Mouse (Mus musculus): Measurements from ENCODE around the gene Arrdc4. TPM values are rescaled to one million over a fixed set of nuclear protein-coding genes. Genes with fewer than 3 reads are reported as not detected.

The Arrdc4 gene
- total RNA-seq (2014; fragmentation: Nextera tagmentation), result not detected in 2 replicates
- 0.22 TPM in 1 of 2 replicates, not detected in the other for total RNA-seq (2017)
- polyA plus RNA-seq (2012), result not detected in 2 replicates

DNA sequence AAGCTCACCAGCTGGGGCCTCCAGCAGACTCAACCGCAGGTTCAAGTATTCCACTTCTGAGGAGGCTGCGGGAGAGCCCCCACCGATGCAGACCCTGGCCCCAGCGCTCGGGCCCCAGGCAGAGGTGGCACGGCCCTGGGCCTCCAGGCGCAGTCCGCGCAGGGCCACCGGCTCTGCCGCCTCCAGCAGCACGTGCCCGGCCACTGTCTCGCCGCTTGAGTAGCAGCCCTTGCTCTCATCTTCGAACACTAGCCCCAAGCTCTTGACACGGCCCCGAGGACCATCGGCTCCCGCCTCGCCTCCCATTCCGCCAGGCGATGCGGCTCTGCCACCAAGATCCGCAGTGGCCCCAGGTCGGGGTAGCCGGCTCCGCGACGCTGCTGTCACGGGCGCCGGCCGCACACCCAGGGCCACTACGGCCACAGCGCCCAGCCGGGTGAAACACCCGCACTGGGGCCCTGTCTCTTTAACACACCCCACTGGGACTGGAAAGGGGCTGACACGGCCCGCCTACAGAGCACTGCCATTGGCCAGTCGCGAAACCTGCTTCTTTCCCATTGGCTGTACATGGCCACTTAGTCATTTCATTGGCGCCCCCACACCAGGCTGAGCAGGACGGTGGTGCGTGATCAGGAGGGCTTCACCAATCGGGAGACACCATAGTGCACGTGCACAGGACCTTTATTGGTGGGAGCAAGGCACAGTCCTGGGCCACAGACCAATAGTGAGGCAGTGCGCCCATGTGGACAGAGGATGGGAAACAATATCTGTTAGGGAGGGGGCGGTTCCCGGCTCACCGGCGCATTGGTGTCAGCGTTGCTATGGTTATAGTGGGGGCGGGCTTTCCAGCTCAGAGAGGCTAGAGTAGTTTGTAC is at the start of gene Arrdc4:
Arrdc4 (minus strand) TSS at position 481 of the 875 bp plus-strand sequence.
- DNase-seq (ENCODE audit: low spot score) (no peak), ATAC-seq (ENCODE audit: extremely low read depth, insufficient number of reproducible peaks, low FRiP score, poor library complexity, severe bottlenecking) (no peak)
- Histone ChIP-seq H3K4me1 (ENCODE audit: insufficient read depth, low read depth, low read length) (no peaks in the 10 kb centered on the region), H3K27me3 (ENCODE audit: insufficient read depth, low read length) (no peaks in the 10 kb centered on the region), H3K4me3 (ENCODE audit: low read depth, low read length) (no peak within 1 kb of the TSS), H3K9me3 (replicated peaks) (peaks cover 46% of the 10 kb centered on the region), H3K36me3 (replicated peaks) (no peaks in the 10 kb centered on the region)
- TF ChIP-seq TAL1 (conservative IDR thresholded peaks at IDR 0.05; ENCODE audit: low read depth, low read length), result no peak
- no peak for TF ChIP-seq GATA1 (IDR thresholded peaks at IDR 0.05; ENCODE audit: borderline replicate concordance, low read length)

DNA sequence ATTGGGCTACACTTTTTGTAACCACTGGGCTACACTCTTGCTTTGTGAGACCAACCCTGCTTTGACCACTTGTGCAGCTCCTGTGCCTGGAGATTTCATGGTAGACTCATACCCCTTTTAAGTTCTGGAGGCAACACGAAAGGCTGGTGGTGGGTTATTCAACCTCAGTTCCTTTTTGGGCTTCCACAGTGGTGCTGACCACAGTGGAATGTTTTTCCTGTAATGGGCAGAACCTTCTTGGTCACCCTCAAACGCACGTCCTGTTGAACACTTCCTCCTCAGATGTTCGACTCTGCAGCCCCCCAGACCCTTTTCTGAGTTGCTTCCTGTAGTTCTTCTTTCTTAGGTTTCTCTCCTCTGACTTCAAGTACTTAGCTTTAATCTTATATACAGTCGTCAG is 46.5 kb upstream of the Arrdc4 start:
- TF ChIP-seq TAL1 (conservative IDR thresholded peaks at IDR 0.05; ENCODE audit: low read depth, low read length), result no peak
- no peak for TF ChIP-seq GATA1 (IDR thresholded peaks at IDR 0.05; ENCODE audit: borderline replicate concordance, low read length)
- no peak for TF ChIP-seq CTCF (IDR thresholded peaks at IDR 0.05; ENCODE audit: low read depth, low read length)
- no peak for TF ChIP-seq GATA2 (IDR thresholded peaks at IDR 0.05; ENCODE audit: borderline replicate concordance, low read depth, low read length)
- no peak for TF ChIP-seq POLR2AphosphoS5 (IDR thresholded peaks at IDR 0.05; ENCODE audit: insufficient replicate concordance, low read depth, low read length)
- H3K9me3 ChIP-seq (replicated peaks), result peaks cover 12% of the 10 kb centered on the region
- no peak for ATAC-seq (ENCODE audit: extremely low read depth, insufficient number of reproducible peaks, low FRiP score, poor library complexity, severe bottlenecking)
- no peak overlapping the region for H3K4me3 ChIP-seq (ENCODE audit: low read depth, low read length)
- H3K27me3 ChIP-seq (ENCODE audit: insufficient read depth, low read length), result no peaks in the 10 kb centered on the region
- no peak for DNase-seq (ENCODE audit: low spot score)
- no peaks in the 10 kb centered on the region for H3K36me3 ChIP-seq (replicated peaks)
- H3K4me1 ChIP-seq (ENCODE audit: insufficient read depth, low read depth, low read length), result no peaks in the 10 kb centered on the region

DNA sequence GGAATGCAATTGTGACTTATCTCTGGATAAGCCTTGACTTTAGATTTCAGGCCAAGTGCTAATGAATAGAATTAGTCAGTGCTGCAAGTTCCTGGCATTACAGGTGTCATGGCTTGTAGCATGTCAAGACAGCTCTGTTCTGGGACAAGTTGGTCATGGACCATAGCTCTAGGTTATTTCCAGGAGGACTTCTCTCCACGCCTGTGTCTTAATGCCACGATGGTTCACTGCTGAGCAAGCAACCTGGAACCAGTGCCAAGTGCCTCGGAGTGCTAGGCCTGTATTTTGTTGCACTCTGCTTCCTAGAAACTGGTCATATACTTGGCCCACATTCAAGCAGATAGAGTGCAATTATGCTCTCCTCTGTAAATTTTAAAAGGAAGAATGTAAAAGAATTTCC is 39.7 kb upstream of the Arrdc4 start:
- DNase-seq (ENCODE audit: low spot score) (no peak), ATAC-seq (ENCODE audit: extremely low read depth, insufficient number of reproducible peaks, low FRiP score, poor library complexity, severe bottlenecking) (no peak)
- no peaks in the 10 kb centered on the region for H3K36me3 ChIP-seq (replicated peaks)
- H3K9me3 ChIP-seq (replicated peaks), result peaks cover 3% of the 10 kb centered on the region
- H3K4me3 ChIP-seq (ENCODE audit: low read depth, low read length), result no peak overlapping the region
- TF ChIP-seq GATA2 (IDR thresholded peaks at IDR 0.05; ENCODE audit: borderline replicate concordance, low read depth, low read length) (no peak), POLR2AphosphoS5 (IDR thresholded peaks at IDR 0.05; ENCODE audit: insufficient replicate concordance, low read depth, low read length) (no peak), CTCF (IDR thresholded peaks at IDR 0.05; ENCODE audit: low read depth, low read length) (no peak), GATA1 (IDR thresholded peaks at IDR 0.05; ENCODE audit: borderline replicate concordance, low read length) (no peak), TAL1 (conservative IDR thresholded peaks at IDR 0.05; ENCODE audit: low read depth, low read length) (no peak)
- no peaks in the 10 kb centered on the region for H3K4me1 ChIP-seq (ENCODE audit: insufficient read depth, low read depth, low read length)
- no peaks in the 10 kb centered on the region for H3K27me3 ChIP-seq (ENCODE audit: insufficient read depth, low read length)

DNA sequence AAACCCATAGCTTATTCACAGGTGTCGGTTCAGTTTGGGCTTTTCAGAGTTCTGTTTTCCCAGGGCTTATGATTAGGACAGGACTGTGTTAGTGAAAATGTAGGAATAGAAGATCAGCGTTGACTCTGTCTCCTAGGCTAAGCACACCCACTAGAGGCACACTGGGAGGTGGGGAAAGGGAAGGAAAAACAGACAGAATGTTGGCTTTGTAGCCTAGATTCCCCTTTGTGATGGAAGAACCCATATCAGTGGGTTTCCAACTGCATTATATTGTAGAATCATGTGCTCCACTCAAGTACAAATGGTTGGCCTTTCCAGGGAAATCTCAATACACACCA is 22.7 kb upstream of the Arrdc4 start:
- Histone ChIP-seq H3K4me3 (ENCODE audit: low read depth, low read length) (no peak overlapping the region), H3K27me3 (ENCODE audit: insufficient read depth, low read length) (no peaks in the 10 kb centered on the region)

DNA sequence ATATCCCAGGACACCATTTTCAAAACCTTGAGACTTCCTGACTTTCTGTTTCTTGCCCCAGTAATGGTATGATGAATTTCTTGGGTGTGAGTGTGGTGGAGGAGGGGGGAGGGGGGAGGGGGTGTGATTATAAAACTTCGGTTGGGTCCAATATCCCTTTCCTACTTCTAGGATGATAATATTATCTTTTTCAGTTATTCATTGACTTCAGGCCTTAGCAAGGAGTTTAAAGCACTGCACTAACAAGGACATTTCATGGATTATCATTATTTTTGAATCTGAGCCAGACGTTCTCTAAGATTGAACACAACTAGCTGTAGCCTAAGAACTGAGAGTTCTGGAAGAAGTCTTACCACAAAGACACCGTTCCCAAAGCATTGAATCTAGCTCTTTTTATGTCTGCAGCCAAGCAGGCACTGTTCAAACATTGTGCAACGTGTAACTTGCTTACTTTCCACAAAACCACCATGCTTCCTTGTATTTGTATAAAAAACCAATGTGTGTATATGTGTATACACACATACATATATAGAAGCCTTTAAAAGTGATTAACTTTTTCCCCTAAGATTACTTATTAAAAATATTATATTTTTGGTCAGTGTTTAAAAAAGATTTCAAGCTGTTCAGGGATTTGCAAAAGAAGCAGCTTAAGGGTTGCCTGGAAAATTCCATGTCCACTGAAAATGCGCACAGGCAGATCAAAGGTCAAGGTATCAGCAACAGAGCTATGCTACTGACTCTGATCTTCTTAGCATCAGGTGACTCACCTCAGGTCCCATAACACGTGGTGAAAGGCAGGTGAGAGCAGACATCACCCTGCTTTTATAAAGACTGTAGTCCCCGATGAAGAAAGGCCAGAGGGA is 22.1 kb upstream of the Arrdc4 start:
- no peak for ATAC-seq (ENCODE audit: extremely low read depth, insufficient number of reproducible peaks, low FRiP score, poor library complexity, severe bottlenecking)
- H3K4me1 ChIP-seq (ENCODE audit: insufficient read depth, low read depth, low read length), result no peaks in the 10 kb centered on the region
- H3K27me3 ChIP-seq (ENCODE audit: insufficient read depth, low read length), result no peaks in the 10 kb centered on the region

More for the DNA sequence above, 22.7 kb upstream of the Arrdc4 start:
- ATAC-seq (ENCODE audit: extremely low read depth, insufficient number of reproducible peaks, low FRiP score, poor library complexity, severe bottlenecking), result no peak
- Histone ChIP-seq H3K9me3 (replicated peaks) (peaks cover 11% of the 10 kb centered on the region), H3K4me1 (ENCODE audit: insufficient read depth, low read depth, low read length) (no peaks in the 10 kb centered on the region), H3K36me3 (replicated peaks) (no peaks in the 10 kb centered on the region)
- TF ChIP-seq GATA2 (IDR thresholded peaks at IDR 0.05; ENCODE audit: borderline replicate concordance, low read depth, low read length) (no peak), TAL1 (conservative IDR thresholded peaks at IDR 0.05; ENCODE audit: low read depth, low read length) (no peak), CTCF (IDR thresholded peaks at IDR 0.05; ENCODE audit: low read depth, low read length) (no peak), POLR2AphosphoS5 (IDR thresholded peaks at IDR 0.05; ENCODE audit: insufficient replicate concordance, low read depth, low read length) (no peak), GATA1 (IDR thresholded peaks at IDR 0.05; ENCODE audit: borderline replicate concordance, low read length) (no peak)
- no peak for DNase-seq (ENCODE audit: low spot score)

DNA sequence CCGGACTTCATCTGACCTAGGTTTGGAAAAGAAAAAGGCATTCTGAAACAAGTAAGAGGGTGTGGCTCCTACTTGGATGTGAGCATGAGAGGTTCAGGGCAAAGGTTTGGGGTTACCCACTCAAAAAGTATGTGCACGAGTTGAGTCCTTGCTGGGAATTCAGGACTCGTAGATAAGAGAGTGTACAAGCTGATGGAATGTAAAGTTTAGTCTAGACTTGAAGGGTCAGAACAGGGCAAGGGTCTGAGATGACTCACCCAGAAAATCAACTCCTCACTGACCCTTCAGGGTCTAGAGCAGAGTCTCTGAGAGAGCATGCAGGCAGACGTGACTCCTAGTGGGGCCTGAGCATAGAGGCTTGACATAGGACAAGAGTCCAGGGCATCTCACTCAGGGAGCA is 16.9 kb upstream of the Arrdc4 start:
- no peaks in the 10 kb centered on the region for H3K4me1 ChIP-seq (ENCODE audit: insufficient read depth, low read depth, low read length)
- DNase-seq (ENCODE audit: low spot score) (no peak), ATAC-seq (ENCODE audit: extremely low read depth, insufficient number of reproducible peaks, low FRiP score, poor library complexity, severe bottlenecking) (no peak)
- TF ChIP-seq TAL1 (conservative IDR thresholded peaks at IDR 0.05; ENCODE audit: low read depth, low read length), result no peak
- TF ChIP-seq GATA1 (IDR thresholded peaks at IDR 0.05; ENCODE audit: borderline replicate concordance, low read length), result no peak
- TF ChIP-seq POLR2AphosphoS5 (IDR thresholded peaks at IDR 0.05; ENCODE audit: insufficient replicate concordance, low read depth, low read length), result no peak
- TF ChIP-seq GATA2 (IDR thresholded peaks at IDR 0.05; ENCODE audit: borderline replicate concordance, low read depth, low read length), result no peak
- no peak for TF ChIP-seq CTCF (IDR thresholded peaks at IDR 0.05; ENCODE audit: low read depth, low read length)
- H3K9me3 ChIP-seq (replicated peaks), result peaks cover 11% of the 10 kb centered on the region
- H3K36me3 ChIP-seq (replicated peaks), result no peaks in the 10 kb centered on the region
- no peaks in the 10 kb centered on the region for H3K27me3 ChIP-seq (ENCODE audit: insufficient read depth, low read length)
- H3K4me3 ChIP-seq (ENCODE audit: low read depth, low read length), result no peak overlapping the region

More for the DNA sequence above, 22.1 kb upstream of the Arrdc4 start:
- TF ChIP-seq GATA2 (IDR thresholded peaks at IDR 0.05; ENCODE audit: borderline replicate concordance, low read depth, low read length) (no peak), CTCF (IDR thresholded peaks at IDR 0.05; ENCODE audit: low read depth, low read length) (no peak)
- Histone ChIP-seq H3K9me3 (replicated peaks) (peaks cover 12% of the 10 kb centered on the region), H3K36me3 (replicated peaks) (no peaks in the 10 kb centered on the region), H3K4me3 (ENCODE audit: low read depth, low read length) (no peak overlapping the region)
- DNase-seq (ENCODE audit: low spot score), result no peak

All from G1E (cell line).